Mouse (Mus musculus): ENCODE data around the gene Awat1.

The Awat1 gene

DNA sequence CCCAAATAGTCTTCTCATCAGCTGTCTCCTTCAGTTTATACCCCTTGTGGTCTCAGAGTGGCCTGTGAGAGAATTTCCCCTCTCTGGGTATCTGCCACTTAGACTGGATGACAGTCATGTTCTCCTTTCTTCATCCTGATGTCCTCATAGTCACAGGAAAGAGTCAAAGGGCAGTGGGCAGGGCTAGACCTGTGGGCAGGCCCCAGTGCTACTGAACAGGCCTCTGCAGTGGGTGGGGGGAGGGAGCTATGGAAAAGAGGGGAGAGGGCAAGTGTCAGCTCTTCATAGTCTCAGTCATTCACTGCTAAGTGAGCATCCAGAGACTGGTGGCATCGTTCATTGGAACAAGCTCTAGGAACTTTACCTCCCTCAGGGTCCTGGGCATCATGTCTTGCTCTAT, at the start of gene Awat1:
Gene Awat1, plus strand, starts transcription at position 301 of the 400 bp plus-strand sequence.
- in situ Hi-C loops (cut with MboI; ENCODE audit: unreplicated experiment in 2 of 2) = no loop called here

DNA sequence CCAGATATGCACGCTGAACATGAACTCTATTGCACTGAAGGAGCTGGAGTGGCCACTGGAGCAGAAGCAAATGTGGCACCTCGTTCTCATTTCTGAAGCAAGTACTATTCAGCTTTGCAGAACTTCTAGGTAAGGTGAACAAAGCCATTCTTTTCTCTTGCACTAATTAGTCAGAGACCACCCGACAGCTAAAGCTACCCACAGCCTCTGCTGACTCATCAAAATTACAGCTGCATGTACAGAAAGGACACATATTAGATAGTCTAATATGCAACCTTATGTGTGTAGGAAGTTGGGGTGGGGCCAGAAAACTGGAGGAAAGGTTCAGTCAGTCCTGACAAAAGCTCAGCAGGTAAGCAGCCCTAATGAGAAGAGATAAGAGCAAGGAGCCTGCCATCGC, 47.6 kb upstream of the Awat1 start, which contains the start of gene Dgat2l6:
Gene Dgat2l6, plus strand, starts transcription at position 368 of the 400 bp plus-strand sequence.
- in situ Hi-C loops (cut with MboI; ENCODE audit: unreplicated experiment in 2 of 2) = no loop called here

DNA sequence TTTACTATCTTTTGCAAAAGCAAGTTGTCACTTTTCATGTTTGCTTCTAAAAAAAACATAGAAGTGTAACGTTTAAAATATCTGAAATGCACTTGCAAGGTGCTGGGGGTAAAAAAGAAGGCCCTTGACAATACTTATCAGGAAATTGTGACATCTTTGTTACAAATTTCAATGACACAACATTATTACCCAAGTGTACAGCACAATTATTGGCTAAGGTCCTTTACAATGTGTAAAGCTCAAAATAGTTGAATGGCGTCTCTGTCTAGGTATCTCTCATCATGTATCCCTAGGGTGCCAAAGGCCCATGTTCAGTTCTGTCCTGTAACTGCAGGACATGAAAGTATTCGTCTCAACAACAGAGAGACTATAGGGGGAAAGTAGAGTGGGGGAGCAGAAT, 16.0 kb upstream of the Awat1 start:
- in situ Hi-C loops (cut with MboI; ENCODE audit: unreplicated experiment in 2 of 2) = no loop called here

DNA sequence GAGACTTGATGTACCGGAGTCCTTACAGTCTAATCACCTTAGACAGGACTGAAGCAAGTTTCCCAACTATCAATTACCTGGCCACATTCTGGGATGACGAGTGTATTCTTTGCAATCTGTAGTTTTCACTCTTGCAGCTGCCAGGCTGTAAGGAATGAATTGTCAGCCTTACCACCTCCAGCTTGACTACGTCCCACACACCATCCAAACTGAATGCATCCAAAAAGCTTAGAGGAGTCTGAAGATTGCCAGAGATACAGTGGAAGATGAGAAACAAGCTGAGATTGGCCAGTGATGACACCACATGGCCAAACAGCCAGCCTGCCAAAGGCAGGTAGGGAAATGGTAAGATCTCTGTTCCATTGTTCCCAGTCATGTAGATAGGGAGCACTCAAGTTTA, 6.4 kb upstream of the Awat1 start:
- in situ Hi-C loops (cut with MboI; ENCODE audit: unreplicated experiment in 2 of 2) = no loop called here

DNA sequence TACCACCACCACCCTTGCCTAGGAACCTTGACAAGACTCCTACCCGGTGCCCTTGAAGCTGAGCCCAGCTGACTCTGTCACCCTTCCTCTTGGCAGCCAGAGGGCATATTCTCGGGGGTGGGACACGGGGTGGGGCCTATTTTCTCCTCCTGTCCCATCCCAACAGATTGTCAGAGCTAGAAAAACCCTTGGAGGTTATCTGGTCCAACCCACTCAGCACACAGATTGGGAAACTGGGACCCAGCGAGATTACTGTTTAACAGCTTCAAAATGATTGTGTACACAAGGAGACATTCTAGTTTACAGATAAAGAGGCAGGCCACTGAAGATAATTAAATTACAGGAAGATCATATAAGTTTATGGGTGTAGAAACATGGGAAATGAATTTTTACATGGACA, 22.7 kb downstream of the Awat1 start, which contains the start of gene P2ry4:
Gene P2ry4, minus strand, starts transcription at position 79 of the 400 bp plus-strand sequence.
- in situ Hi-C loops (cut with MboI; ENCODE audit: unreplicated experiment in 2 of 2) = no loop called here

DNA sequence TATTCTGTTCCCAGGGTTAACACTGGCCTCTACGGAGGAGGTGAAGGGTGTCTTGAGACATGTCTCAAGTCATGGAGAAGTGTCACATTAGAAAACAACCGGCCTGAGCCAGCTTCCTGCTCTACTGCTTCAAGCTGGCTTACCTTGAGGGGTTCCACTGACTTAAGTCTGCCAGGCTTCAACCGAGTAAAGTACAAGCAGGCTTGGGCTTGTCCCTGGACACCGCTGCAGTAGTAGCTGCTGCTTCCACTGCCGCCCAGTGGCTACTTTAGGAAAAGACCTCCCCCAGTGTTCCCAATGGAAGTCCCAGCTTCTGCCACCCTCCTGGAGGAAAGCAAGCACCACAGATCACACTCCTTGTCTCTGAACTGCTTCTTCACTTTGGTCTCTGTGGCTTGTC, 25.4 kb downstream of the Awat1 start:
- in situ Hi-C loops (cut with MboI; ENCODE audit: unreplicated experiment in 2 of 2) = no loop called here

DNA sequence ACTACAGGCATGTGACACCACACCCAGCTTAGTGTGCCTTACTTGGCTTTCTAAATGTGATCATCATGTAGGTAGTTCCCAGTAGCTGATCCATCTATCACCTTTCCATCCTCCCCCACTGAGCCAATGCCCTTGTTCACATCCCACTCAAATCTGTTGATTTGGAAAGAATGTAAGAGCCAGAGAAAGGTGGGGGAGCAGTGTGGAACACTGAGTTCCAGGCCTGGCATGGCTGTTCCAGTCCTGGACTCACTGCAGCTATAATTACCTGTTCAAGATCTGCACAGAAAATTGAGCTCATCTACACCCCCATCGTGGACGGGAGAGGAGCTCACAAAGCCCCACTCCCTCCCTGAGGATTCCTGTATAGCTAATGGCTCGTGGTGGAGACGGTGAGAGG, 27.7 kb downstream of the Awat1 start:
- in situ Hi-C loops (cut with MboI; ENCODE audit: unreplicated experiment in 2 of 2) = loop anchor here in 1 of 2 experiments (25.0 kb wide), 1 partner anchor 338 kb away; no protein-coding TSS in a partner anchor

DNA sequence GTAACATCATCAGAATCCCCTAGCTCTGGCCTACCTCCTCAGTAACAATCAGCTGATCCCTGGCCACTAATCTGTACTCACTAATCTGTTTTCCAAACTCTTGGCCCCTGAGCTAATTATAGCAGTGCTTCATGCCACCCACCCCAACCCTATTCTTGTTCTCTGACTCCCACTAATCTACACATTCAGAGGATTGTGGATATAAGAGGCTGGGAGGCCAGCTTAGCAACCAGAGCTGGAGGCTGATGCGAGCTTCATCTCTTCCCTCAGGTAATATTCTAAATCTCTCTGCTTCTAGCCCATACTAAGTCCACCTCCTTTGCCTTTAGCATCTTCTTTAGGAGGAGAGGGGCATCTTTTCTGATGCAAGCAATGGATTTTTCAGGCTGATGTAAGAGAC, 33.3 kb downstream of the Awat1 start, which contains the start of gene Arr3:
Gene Arr3, plus strand, starts transcription at position 184 of the 400 bp plus-strand sequence.
- in situ Hi-C loops (cut with MboI; ENCODE audit: unreplicated experiment in 2 of 2) = loop anchor here in 1 of 2 experiments (25.0 kb wide), 1 partner anchor 332 kb away; no protein-coding TSS in a partner anchor

DNA sequence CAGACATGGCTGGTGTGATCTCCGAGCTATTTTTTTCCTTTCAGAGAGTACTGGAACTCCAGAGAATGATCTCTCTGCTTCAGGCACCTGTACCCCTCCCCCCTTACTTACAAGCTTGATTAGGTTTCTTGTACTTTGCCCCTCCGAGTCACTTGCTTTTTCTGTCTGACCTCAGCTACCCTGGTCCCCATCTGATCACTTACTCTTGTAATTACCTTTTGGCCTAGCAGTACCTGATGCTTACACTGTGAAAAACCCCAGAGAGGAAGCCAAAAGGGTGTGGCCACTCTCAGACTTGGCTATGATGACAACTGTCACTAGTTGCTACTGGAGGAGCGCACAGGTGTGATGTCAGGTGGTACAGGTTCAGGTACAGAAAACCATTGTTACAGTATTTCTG, 46.4 kb downstream of the Awat1 start:
- in situ Hi-C loops (cut with MboI; ENCODE audit: unreplicated experiment in 2 of 2) = loop anchor here in 1 of 2 experiments (25.0 kb wide), 1 partner anchor 319 kb away; no protein-coding TSS in a partner anchor

DNA sequence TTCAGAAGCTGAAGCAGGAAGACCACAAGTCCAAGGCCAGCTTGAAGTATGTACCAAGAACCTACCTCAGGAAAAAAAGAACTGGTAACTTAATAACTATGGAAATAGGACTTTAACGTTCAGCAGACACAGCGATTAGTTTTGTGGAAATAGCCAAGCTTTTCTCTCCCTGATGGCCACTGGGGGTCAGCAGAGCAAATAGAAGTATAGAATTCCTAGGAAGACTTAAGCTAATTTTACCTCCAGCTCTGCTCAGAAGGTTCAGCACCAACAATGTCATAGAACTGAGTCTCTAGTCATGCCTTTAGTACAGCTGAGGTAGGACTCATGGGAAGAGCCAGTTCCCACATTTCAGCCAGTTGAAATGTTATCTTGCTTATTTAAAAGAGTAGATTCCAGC, 49.3 kb downstream of the Awat1 start:
- in situ Hi-C loops (cut with MboI; ENCODE audit: unreplicated experiment in 2 of 2) = loop anchor here in 1 of 2 experiments (25.0 kb wide), 1 partner anchor 316 kb away; no protein-coding TSS in a partner anchor

DNA sequence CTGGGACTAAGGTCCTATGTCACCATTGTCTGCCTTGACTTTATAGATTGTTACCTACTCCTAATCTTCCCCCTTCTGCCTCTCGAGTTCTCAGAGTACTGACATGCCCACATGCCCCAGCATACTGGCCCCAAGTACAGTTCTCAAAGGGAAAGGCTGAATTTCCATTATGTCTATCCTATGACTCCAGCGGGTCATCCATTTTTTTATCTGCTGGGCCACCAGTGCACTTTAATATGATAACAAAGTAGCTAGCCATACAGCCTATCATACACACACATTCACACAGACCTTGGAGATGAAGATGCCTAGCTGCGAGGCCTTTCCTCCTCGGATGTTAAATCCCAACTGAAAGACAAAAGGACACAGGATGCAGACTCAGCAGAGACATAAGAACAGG, 52.2 kb downstream of the Awat1 start:
- in situ Hi-C loops (cut with MboI; ENCODE audit: unreplicated experiment in 2 of 2) = loop anchor here in 1 of 2 experiments (25.0 kb wide), 1 partner anchor 313 kb away; no protein-coding TSS in a partner anchor

DNA sequence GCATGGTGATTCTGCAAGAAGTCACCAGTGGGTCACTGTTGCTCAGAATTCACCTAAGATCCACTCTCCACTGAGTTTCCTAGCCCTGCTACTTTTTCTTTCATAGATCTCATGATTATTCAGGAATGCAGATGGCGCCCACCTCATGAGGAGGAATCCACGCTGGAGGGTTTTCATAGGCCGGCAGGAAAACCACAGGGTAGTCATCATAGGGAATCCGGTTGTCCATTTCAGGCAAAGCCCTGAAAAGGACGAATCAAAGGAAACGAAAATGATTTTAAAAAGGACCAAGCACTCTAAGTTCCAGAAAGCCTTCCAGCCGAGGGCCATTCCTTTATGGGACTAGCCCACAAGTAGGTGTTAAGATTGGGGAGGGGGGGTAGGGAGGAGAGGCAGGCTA, 53.1 kb downstream of the Awat1 start:
- in situ Hi-C loops (cut with MboI; ENCODE audit: unreplicated experiment in 2 of 2) = no loop called here

DNA sequence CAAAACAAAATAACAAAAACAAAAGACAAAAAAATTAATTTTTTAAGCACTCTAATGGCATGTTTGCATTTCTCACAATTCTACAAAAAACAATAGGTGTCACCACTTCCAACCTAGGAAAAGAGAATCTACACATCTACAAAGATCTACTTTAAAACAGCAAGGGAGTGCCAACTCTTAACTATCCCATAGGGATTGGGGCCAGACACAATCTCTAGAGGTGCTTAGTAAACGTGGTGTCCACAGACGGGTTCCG, 53.4 kb downstream of the Awat1 start, which contains the start of gene Kif4:
Gene Kif4, plus strand, starts transcription at position 192 of the 256 bp plus-strand sequence.
- in situ Hi-C loops (cut with MboI; ENCODE audit: unreplicated experiment in 2 of 2) = no loop called here

DNA sequence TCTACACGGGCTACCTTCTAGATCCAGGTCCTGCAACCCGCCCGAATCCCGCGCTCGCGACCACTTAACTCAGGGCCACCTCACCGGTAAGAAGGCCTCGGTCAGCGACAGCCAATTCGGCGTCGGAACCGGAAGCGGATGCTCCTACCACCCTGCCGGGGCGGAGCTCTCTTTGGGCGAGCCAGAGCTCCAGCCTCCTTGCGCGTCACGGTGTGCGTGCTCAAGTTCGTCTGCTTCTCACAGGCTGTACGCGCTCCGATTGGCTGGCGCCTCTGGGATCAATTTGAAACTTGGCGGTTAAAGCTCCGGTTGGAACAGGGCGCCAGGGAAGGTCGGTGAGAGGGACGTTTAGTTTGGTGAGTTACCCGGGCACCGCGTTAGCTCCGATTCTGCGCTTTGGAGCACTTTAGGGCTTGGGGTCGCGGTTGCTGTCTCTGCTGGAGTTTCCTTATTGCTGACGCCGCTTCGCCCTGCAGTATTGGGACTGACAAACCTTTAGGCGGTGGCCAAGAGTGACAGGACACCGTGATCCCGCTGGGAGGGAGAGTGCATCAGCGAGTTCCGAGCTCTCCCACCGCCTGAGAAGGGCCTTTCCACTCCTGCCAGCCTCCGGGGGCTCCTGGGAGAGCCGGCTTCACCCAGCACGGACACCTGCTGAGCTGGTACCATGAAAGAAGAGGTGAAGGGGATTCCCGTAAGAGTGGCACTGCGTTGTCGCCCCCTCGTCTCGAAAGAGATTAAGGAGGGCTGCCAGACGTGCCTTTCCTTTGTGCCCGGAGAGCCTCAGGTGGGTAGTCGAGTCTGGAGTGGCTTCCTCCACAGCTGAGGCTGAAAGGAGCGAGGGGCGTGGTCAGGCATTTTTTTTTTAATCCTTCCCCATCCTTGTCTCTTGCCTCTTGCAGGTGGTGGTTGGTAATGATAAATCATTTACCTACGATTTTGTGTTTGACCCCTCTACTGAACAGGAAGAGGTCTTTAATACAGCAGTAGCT, 54.0 kb downstream of the Awat1 start, which contains the start of gene Pdzd11:
Gene Pdzd11, minus strand, starts transcription at position 767 of the 992 bp plus-strand sequence.
- in situ Hi-C loops (cut with MboI; ENCODE audit: unreplicated experiment in 2 of 2) = no loop called here

Measured in v-Abl transformed pro-B cells (cell line).